8 mouse cellular contexts compared by ENCODE assay signal in genomic region chr15:103308056-103308875, GRCm38 (mm10). TPM values are rescaled to one million over a fixed set of nuclear protein-coding genes. Genes with fewer than 3 reads are reported as not detected.
DNase-seq lines count a peak whose midpoint lies in the region; ATAC-seq and TF ChIP-seq lines count a peak whose summit lies in the region.

No protein-coding gene starts in this region.

- H3K9me3 ChIP-seq in forebrain, embryonic 10.5 days, result no peaks in the 10 kb centered on the region
- H3K9me3 ChIP-seq in forebrain, embryonic 16.5 days (ENCODE audit: control insufficient read depth, low read length), result no peaks in the 10 kb centered on the region
- H3K9me3 ChIP-seq in embryonic facial prominence, embryonic 11.5 days (replicated peaks; ENCODE audit: control insufficient read depth, low read length), result no peaks in the 10 kb centered on the region
- H3K9me3 ChIP-seq in intestine, postnatal 0 days (ENCODE audit: control insufficient read depth), result no peaks in the 10 kb centered on the region
- H3K9me3 ChIP-seq in lung, embryonic 16.5 days (ENCODE audit: control insufficient read depth, low read length), result no peaks in the 10 kb centered on the region

- 50% methylated on average over 28 of the region's 28 CpGs for WGBS in forebrain, embryonic 10.5 days
- WGBS in forebrain, embryonic 16.5 days, result 51% methylated on average over 28 of the region's 28 CpGs
- 46% methylated on average over 28 of the region's 28 CpGs for WGBS in embryonic facial prominence, embryonic 11.5 days
- 33% methylated on average over 28 of the region's 28 CpGs for WGBS in intestine, postnatal 0 days
- 31% methylated on average over 28 of the region's 28 CpGs for WGBS in lung, embryonic 16.5 days

- DNase-seq in forebrain, embryonic 10.5 days (ENCODE audit: extremely low spot score, low spot score), result no peak
- DNase-seq in embryonic facial prominence, embryonic 11.5 days (ENCODE audit: low spot score), result no peak
- peak; percentile 71 for DNase-seq in thymus, postnatal 4 days
- DNase-seq in ovary, postnatal 36 days (ENCODE audit: low spot score), result no peak
- DNase-seq in right cerebral cortex, postnatal 25 days, result no peak

- H3K36me3 ChIP-seq in forebrain, embryonic 10.5 days (replicated peaks), result no peaks in the 10 kb centered on the region
- H3K36me3 ChIP-seq in forebrain, embryonic 16.5 days (ENCODE audit: control insufficient read depth, insufficient read depth), result no peaks in the 10 kb centered on the region
- H3K36me3 ChIP-seq in embryonic facial prominence, embryonic 11.5 days (replicated peaks; ENCODE audit: control insufficient read depth, insufficient read depth, low read depth, low read length), result no peaks in the 10 kb centered on the region
- H3K36me3 ChIP-seq in intestine, postnatal 0 days (ENCODE audit: control insufficient read depth, insufficient read depth), result no peaks in the 10 kb centered on the region
- H3K36me3 ChIP-seq in lung, embryonic 16.5 days (ENCODE audit: control insufficient read depth, insufficient read depth, low read length), result no peaks in the 10 kb centered on the region

- peak; percentile 65 for TF ChIP-seq CTCF in intestine, postnatal 0 days (IDR thresholded peaks at IDR 0.05; ENCODE audit: low read depth)

- no peak overlapping the region for H3K4me2 ChIP-seq in forebrain, embryonic 16.5 days (ENCODE audit: low read length)
- H3K4me2 ChIP-seq in embryonic facial prominence, embryonic 11.5 days (ENCODE audit: low read depth, low read length), result peak overlapping the region; percentile 29
- peak overlapping the region; percentile 45 for H3K4me2 ChIP-seq in intestine, postnatal 0 days (replicated peaks; ENCODE audit: low read depth)
- peak overlapping the region; percentile 9 for H3K4me2 ChIP-seq in lung, embryonic 16.5 days (ENCODE audit: low read depth, low read length)

- no peak for ATAC-seq in forebrain, embryonic 16.5 days
- ATAC-seq in embryonic facial prominence, embryonic 11.5 days (replicated peaks; ENCODE audit: insufficient number of reproducible peaks, low FRiP score, low TSS enrichment, low read depth), result no peak
- ATAC-seq in intestine, postnatal 0 days, result no peak
- ATAC-seq in lung, embryonic 16.5 days (ENCODE audit: low read depth), result no peak

- H3K27ac ChIP-seq in forebrain, embryonic 10.5 days, result peak overlapping the region; percentile 48
- no peak overlapping the region for H3K27ac ChIP-seq in forebrain, embryonic 16.5 days (ENCODE audit: low read length)
- no peak overlapping the region for H3K27ac ChIP-seq in embryonic facial prominence, embryonic 11.5 days (replicated peaks; ENCODE audit: low read depth, low read length)
- no peak overlapping the region for H3K27ac ChIP-seq in intestine, postnatal 0 days (ENCODE audit: low read depth, low read length)
- H3K27ac ChIP-seq in lung, embryonic 16.5 days (ENCODE audit: low read length), result no peak overlapping the region

- peaks cover 58% of the 10 kb centered on the region for H3K4me1 ChIP-seq in forebrain, embryonic 10.5 days
- peaks cover 31% of the 10 kb centered on the region for H3K4me1 ChIP-seq in forebrain, embryonic 16.5 days (replicated peaks; ENCODE audit: control insufficient read depth, insufficient read depth, low read length)
- H3K4me1 ChIP-seq in embryonic facial prominence, embryonic 11.5 days (ENCODE audit: control insufficient read depth, insufficient read depth, low read length), result peaks cover 7% of the 10 kb centered on the region
- H3K4me1 ChIP-seq in intestine, postnatal 0 days (replicated peaks; ENCODE audit: control insufficient read depth, insufficient read depth, low read length), result peaks cover 13% of the 10 kb centered on the region; the same call in 1 of the 2 replicates
- peaks cover 37% of the 10 kb centered on the region for H3K4me1 ChIP-seq in lung, embryonic 16.5 days (replicated peaks; ENCODE audit: control insufficient read depth, insufficient read depth, low read length)

- H3K9ac ChIP-seq in forebrain, embryonic 16.5 days (replicated peaks; ENCODE audit: low read depth, low read length), result no peak overlapping the region
- H3K9ac ChIP-seq in embryonic facial prominence, embryonic 11.5 days (replicated peaks; ENCODE audit: low read length), result peak overlapping the region; percentile 54
- H3K9ac ChIP-seq in intestine, postnatal 0 days (ENCODE audit: low read depth, low read length), result no peak overlapping the region
- peak overlapping the region; percentile 53 for H3K9ac ChIP-seq in lung, embryonic 16.5 days (ENCODE audit: low read length)

- peak overlapping the region; percentile 11; the same call in 1 of the 2 replicates for H3K4me3 ChIP-seq in forebrain, embryonic 10.5 days
- no peak overlapping the region for H3K4me3 ChIP-seq in forebrain, embryonic 16.5 days (replicated peaks; ENCODE audit: low read length)
- H3K4me3 ChIP-seq in embryonic facial prominence, embryonic 11.5 days (ENCODE audit: low read depth, low read length), result no peak overlapping the region
- H3K4me3 ChIP-seq in intestine, postnatal 0 days (ENCODE audit: low read depth, low read length), result no peak overlapping the region
- no peak overlapping the region for H3K4me3 ChIP-seq in lung, embryonic 16.5 days (ENCODE audit: low read length)

- peaks cover 33% of the 10 kb centered on the region for H3K27me3 ChIP-seq in forebrain, embryonic 10.5 days (ENCODE audit: poor library complexity, severe bottlenecking)
- H3K27me3 ChIP-seq in forebrain, embryonic 16.5 days (replicated peaks; ENCODE audit: control insufficient read depth, insufficient read depth, low read length), result 0 out of 2 replicates have a peak, but pooled peaks cover 3% of the 10 kb centered on the region
- H3K27me3 ChIP-seq in embryonic facial prominence, embryonic 11.5 days (ENCODE audit: control insufficient read depth, insufficient read depth, low read length), result no peaks in the 10 kb centered on the region
- 0 out of 2 replicates have a peak, but pooled peaks cover 2% of the 10 kb centered on the region for H3K27me3 ChIP-seq in intestine, postnatal 0 days (replicated peaks; ENCODE audit: control insufficient read depth, insufficient read depth, low read length)
- peaks cover 3% of the 10 kb centered on the region; the same call in 1 of the 2 replicates for H3K27me3 ChIP-seq in lung, embryonic 16.5 days (ENCODE audit: control insufficient read depth, insufficient read depth, low read depth, low read length)

RNA-seq across cellular contexts. Expression of gene Gpr84, which starts 2.1 kb away (rescaled TPM):
- polyA plus RNA-seq in forebrain, embryonic 10.5 days (2016; fragmentation: Nextera tagmentation; extraction: Ambion mirVana), result 0.14 and 0.36 TPM in 2 replicates
- 0.24 and 0.73 TPM in 2 replicates for polyA plus RNA-seq in forebrain, embryonic 16.5 days (2015; fragmentation: Nextera tagmentation; extraction: Ambion mirVana)
- polyA plus RNA-seq in embryonic facial prominence, embryonic 11.5 days (2014; fragmentation: Nextera tagmentation; extraction: Ambion mirVana), result not detected in 2 replicates
- not detected in 2 replicates for polyA plus RNA-seq in intestine, postnatal 0 days (2015; fragmentation: Nextera tagmentation; extraction: Ambion mirVana)
- 0.44 TPM in 1 of 2 replicates, not detected in the other for polyA plus RNA-seq in lung, embryonic 16.5 days (2015; fragmentation: Nextera tagmentation; extraction: Ambion mirVana)

RNA-seq across cellular contexts. Expression of gene Zfp385a, which starts 31.6 kb away (rescaled TPM):
- polyA plus RNA-seq in forebrain, embryonic 10.5 days (2016; fragmentation: Nextera tagmentation; extraction: Ambion mirVana), result 23.1 and 23.6 TPM in 2 replicates
- 12.2 and 13.1 TPM in 2 replicates for polyA plus RNA-seq in forebrain, embryonic 16.5 days (2015; fragmentation: Nextera tagmentation; extraction: Ambion mirVana)
- 12.2 and 16.6 TPM in 2 replicates for polyA plus RNA-seq in embryonic facial prominence, embryonic 11.5 days (2014; fragmentation: Nextera tagmentation; extraction: Ambion mirVana)
- polyA plus RNA-seq in intestine, postnatal 0 days (2015; fragmentation: Nextera tagmentation; extraction: Ambion mirVana), result 2.9 and 3.1 TPM in 2 replicates
- 7.6 and 8.6 TPM in 2 replicates for polyA plus RNA-seq in lung, embryonic 16.5 days (2015; fragmentation: Nextera tagmentation; extraction: Ambion mirVana)

RNA-seq across cellular contexts. Expression of gene Copz1, which starts 35.8 kb away (rescaled TPM):
- polyA plus RNA-seq in forebrain, embryonic 10.5 days (2016; fragmentation: Nextera tagmentation; extraction: Ambion mirVana), result 279 and 280 TPM in 2 replicates
- polyA plus RNA-seq in forebrain, embryonic 16.5 days (2015; fragmentation: Nextera tagmentation; extraction: Ambion mirVana), result 221 TPM in 2 replicates
- 327 and 331 TPM in 2 replicates for polyA plus RNA-seq in embryonic facial prominence, embryonic 11.5 days (2014; fragmentation: Nextera tagmentation; extraction: Ambion mirVana)
- 248 and 253 TPM in 2 replicates for polyA plus RNA-seq in intestine, postnatal 0 days (2015; fragmentation: Nextera tagmentation; extraction: Ambion mirVana)
- 282 and 290 TPM in 2 replicates for polyA plus RNA-seq in lung, embryonic 16.5 days (2015; fragmentation: Nextera tagmentation; extraction: Ambion mirVana)

RNA-seq across cellular contexts. Expression of gene Nfe2, which starts 50.1 kb away (rescaled TPM):
- polyA plus RNA-seq in forebrain, embryonic 10.5 days (2016; fragmentation: Nextera tagmentation; extraction: Ambion mirVana), result 5.5 and 8.3 TPM in 2 replicates
- 0.30 and 0.39 TPM in 2 replicates for polyA plus RNA-seq in forebrain, embryonic 16.5 days (2015; fragmentation: Nextera tagmentation; extraction: Ambion mirVana)
- 5.4 and 8.0 TPM in 2 replicates for polyA plus RNA-seq in embryonic facial prominence, embryonic 11.5 days (2014; fragmentation: Nextera tagmentation; extraction: Ambion mirVana)
- 0.82 and 0.90 TPM in 2 replicates for polyA plus RNA-seq in intestine, postnatal 0 days (2015; fragmentation: Nextera tagmentation; extraction: Ambion mirVana)
- polyA plus RNA-seq in lung, embryonic 16.5 days (2015; fragmentation: Nextera tagmentation; extraction: Ambion mirVana), result 4.3 and 6.9 TPM in 2 replicates

RNA-seq across cellular contexts. Expression of gene Itga5, which starts 58.3 kb away (rescaled TPM):
- polyA plus RNA-seq in forebrain, embryonic 10.5 days (2016; fragmentation: Nextera tagmentation; extraction: Ambion mirVana), result 22.8 and 25.6 TPM in 2 replicates
- 6.7 and 7.9 TPM in 2 replicates for polyA plus RNA-seq in forebrain, embryonic 16.5 days (2015; fragmentation: Nextera tagmentation; extraction: Ambion mirVana)
- polyA plus RNA-seq in embryonic facial prominence, embryonic 11.5 days (2014; fragmentation: Nextera tagmentation; extraction: Ambion mirVana), result 24.6 and 29.6 TPM in 2 replicates
- 25.0 and 25.8 TPM in 2 replicates for polyA plus RNA-seq in intestine, postnatal 0 days (2015; fragmentation: Nextera tagmentation; extraction: Ambion mirVana)
- 38.8 and 42.3 TPM in 2 replicates for polyA plus RNA-seq in lung, embryonic 16.5 days (2015; fragmentation: Nextera tagmentation; extraction: Ambion mirVana)

Comparison
In these comparisons a context has a peak if more than half of its experiments do, and no peak if none do; other contexts are left out.
1. H3K9ac ChIP-seq: peak in embryonic facial prominence, embryonic 11.5 days (single experiment) and lung, embryonic 16.5 days (single experiment); none in forebrain, embryonic 16.5 days (single experiment) and intestine, postnatal 0 days (single experiment).